Mouse (Mus musculus): ENCODE measurements around the gene Olfr313.
A peak's percentile ranks its signal among the peaks of the same experiment; 100 is the strongest.
"Not testable (repeated sequence)": the region's sequence is repeated elsewhere in the genome, so short reads cannot be mapped to it uniquely, and the experiment has no call there.

Gene Olfr313

DNA sequence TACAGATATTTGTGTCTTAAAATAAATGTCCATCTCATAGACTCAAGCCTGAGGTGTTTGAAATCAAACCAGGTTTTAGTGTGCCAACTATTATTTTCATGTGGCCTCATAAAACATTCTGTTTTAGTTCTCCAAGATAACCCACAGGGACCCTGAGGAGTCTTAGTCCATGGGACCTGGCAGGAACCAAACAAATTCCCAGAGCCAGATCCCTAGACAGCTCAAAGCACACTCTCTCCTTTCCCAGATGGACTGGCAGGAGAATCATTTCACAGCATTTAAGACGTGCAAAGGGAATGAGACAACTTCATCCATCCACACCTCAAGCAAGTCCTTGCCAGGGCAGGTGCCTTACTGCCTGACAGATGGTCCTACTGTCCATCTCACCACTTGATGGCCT, at the start of gene Olfr313:
Olfr313 (plus strand) TSS at position 301 of the 400 bp plus-strand sequence.
- not testable (repeated sequence) for DNase-seq (ENCODE audit: extremely low read depth, low read depth, low spot score)

- no peak for DNase-seq (ENCODE audit: extremely low read depth, low read depth, low spot score)
These were observed 41.9 kb upstream of the Olfr313 start, which contains the start of gene Olfr315 for GRCm38 (mm10) chr11:58772888-58773287. Gene Olfr315, plus strand, starts transcription at chr11:58773188.

DNA sequence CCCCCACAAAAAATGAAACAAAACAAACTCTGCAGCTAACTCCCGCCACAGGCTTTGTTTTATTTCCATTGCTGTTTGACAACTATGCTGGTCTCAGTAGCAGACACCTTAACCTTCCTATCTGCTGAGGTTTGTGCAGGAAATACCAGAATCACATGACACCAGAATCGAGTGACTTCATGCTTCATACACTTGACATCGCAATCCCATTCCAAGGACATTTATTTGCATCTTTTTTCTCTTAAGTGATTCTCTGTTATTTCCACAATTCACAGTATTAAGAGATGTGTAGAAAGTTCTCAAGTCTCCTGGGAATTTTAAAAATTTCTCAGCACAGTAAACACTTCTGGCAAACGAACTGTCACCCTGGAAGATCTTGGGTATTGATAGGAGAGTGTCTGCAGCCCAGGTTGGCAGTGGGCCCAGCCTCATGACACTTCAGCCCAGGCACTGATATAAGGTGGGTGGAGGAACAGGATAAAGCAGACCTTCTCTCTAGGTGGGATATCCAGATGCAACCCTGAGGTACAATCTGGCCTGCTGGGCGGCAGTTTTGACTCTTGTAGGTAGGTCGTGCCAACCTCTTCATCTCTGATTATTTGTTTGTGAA, 32.2 kb upstream of the Olfr313 start, which contains the start of gene Olfr314:
Olfr314 (plus strand) TSS at position 473 of the 610 bp plus-strand sequence.
- no peak for DNase-seq (ENCODE audit: extremely low read depth, low read depth, low spot score)

DNA sequence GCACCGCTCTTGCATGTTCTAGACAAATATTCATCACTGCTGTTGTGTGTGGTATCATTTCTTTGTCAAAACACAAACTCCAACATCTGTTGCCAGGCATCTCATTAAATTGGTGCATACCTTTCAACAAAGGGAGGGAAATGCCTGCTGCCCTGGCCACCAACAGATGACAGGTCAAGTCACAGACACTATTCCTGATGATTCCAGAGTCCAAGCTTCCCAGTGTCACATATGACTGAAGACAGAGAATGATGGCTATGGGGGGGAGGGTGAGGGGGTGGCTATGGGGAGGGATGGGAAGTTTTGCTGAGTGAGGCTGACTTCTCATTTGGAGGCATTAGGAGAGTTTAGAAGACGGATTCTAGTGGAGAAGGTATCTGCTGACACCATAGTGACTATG, 30.6 kb upstream of the Olfr313 start:
- DNase-seq (ENCODE audit: extremely low read depth, low read depth, low spot score): no peak

DNA sequence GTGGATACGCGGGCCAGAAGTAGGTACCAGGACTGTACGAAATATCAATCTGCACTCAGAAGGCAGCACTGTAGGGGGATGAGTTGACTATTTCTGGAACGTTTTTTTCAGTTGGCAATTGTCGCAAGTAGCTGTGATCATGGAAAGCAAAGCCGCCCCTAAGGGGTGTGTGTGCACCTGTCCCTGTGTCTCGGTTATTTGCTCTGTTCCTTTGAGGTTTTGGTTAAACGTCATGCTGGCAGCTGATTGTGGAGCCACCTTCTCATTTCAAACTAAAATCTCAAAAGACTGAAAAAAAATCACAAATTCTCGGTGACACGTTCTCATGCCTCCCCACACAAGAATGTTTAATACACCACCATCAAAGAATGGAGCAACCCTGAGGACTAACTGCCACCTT, 27.1 kb upstream of the Olfr313 start:
- DNase-seq (ENCODE audit: extremely low read depth, low read depth, low spot score): no peak

GRCm38 (mm10) chr11:58788346-58788745, 26.5 kb upstream of the Olfr313 start:
- no peak for DNase-seq (ENCODE audit: extremely low read depth, low read depth, low spot score)

DNA sequence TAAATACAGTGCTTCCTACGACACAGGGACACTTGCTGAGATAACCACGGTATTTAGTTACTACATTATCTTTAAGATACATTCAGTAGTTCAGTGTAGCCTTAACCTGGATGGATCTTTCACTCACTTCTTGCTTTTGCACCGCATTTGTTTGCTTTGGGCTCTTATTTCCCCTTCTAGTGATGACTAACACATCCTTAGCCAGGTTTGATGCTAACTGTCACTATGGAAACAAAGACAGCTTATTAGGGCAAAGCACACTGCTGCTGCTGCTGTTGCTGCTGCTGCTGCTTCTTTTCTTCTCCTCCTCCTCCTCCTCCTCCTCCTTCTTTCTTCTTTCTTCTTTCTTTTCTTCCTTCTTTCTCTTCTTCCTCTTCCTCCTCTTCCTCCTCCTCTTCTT, 25.3 kb upstream of the Olfr313 start:
- DNase-seq (ENCODE audit: extremely low read depth, low read depth, low spot score): no peak

- no peak for DNase-seq (ENCODE audit: extremely low read depth, low read depth, low spot score)
These were observed 24.7 kb upstream of the Olfr313 start for GRCm38 (mm10) chr11:58790053-58790452.

- DNase-seq (ENCODE audit: extremely low read depth, low read depth, low spot score): no peak
These were observed 24.2 kb upstream of the Olfr313 start for GRCm38 (mm10) chr11:58790646-58791045.

- DNase-seq (ENCODE audit: extremely low read depth, low read depth, low spot score): no peak
These were observed 18.9 kb upstream of the Olfr313 start for GRCm38 (mm10) chr11:58795856-58796255.

DNA sequence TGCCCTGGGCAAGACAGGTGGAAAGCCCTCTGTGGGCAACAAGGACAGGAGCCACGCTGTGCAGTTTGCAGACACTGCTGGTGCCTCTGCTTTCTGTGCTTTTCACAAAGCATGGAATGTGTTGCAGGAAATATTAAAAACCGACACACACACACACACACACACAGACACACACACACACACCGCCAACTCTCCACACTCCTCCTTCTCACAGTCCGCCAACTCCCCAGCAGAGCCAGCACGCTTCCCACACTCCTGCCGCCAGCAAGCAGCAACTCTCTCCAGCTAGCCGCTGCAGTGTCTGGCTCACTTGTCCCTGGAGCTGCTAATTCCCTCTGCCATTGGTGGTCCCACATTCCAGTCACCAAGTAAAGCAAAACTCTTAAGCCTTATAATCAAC, 17.9 kb upstream of the Olfr313 start:
- DNase-seq (ENCODE audit: extremely low read depth, low read depth, low spot score): no peak

DNA sequence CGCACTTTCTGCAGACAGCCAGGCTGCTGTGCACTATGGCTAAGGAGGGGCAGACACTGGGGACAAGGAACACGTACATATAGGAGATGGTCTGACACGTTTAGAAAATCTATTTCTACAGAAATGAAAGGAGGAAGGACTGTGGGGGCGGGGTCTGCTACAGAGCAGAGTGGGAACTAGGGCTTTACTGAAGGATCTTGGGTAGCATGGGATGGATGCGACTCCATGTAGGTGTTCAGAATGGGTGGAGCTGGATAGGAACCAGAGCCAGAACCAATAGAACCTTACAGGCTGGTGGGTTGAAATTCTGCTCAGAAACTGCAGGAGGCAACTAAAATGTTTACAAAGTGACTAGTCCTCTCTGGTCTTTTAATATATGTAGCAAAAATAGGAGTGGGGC, 15.1 kb upstream of the Olfr313 start:
- DNase-seq (ENCODE audit: extremely low read depth, low read depth, low spot score): no peak

GRCm38 (mm10) chr11:58801558-58802228, 13.1 kb upstream of the Olfr313 start, which contains the start of gene Fam183b:
Gene Fam183b, minus strand, starts transcription at chr11:58801960.
- no peak for DNase-seq (ENCODE audit: extremely low read depth, low read depth, low spot score)

- DNase-seq (ENCODE audit: extremely low read depth, low read depth, low spot score): no peak
These were observed 10.9 kb upstream of the Olfr313 start for GRCm38 (mm10) chr11:58803871-58804270.

- DNase-seq (ENCODE audit: extremely low read depth, low read depth, low spot score): no peak
These were observed 10.4 kb upstream of the Olfr313 start for GRCm38 (mm10) chr11:58804393-58804792.

GRCm38 (mm10) chr11:58812001-58812400, 2.8 kb upstream of the Olfr313 start:
- DNase-seq (ENCODE audit: extremely low read depth, low read depth, low spot score): no peak

DNA sequence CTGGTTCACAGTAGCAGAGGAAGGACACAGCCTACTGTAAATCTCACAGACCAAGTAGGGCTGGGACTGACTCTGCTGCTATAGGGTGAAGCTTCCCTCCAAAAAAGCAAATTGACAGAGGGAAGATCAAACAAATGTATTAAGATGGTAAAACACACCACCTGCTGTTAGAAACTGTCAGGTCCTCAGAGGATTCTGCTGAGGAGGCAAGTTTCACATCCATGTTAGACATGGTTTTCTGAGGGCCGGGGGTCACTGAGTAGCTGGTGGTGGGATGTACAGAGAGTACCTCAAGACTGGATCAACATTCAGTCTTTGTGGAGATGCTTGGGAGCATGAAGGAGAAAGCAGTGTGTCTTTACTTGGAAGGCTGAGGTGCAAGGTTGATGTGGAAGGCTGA, 876 bp downstream of the Olfr313 start:
- no peak for DNase-seq (ENCODE audit: extremely low read depth, low read depth, low spot score)

- not testable (repeated sequence) for DNase-seq (ENCODE audit: extremely low read depth, low read depth, low spot score)
These were observed 14.1 kb downstream of the Olfr313 start, which contains the start of gene Olfr312 for GRCm38 (mm10) chr11:58828937-58829336. Gene Olfr312, plus strand, starts transcription at chr11:58829237.

DNA sequence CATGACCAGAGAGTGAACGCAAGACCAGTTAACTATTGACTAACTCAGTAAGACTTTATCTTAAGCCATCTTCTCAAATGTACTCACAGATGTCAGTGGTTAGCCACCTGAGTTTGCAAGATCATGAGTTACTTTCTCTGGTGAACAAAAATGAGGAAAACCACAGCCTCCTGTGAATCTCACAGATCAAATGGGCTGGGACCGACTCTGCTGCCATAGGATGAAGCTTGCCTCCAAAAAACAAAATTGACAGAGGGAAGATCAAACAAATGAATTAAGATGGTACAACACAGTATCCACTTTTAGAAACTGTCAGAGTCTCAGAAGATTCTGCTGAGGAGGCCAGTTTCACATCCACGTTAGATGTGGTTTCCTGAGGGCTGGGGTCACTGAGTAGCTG, 15.0 kb downstream of the Olfr313 start:
- DNase-seq (ENCODE audit: extremely low read depth, low read depth, low spot score): no peak

- not testable (repeated sequence) for DNase-seq (ENCODE audit: extremely low read depth, low read depth, low spot score)
These were observed 17.7 kb downstream of the Olfr313 start for GRCm38 (mm10) chr11:58832541-58832940.

GRCm38 (mm10) chr11:58838951-58839350, 24.2 kb downstream of the Olfr313 start, which contains the start of gene Olfr311:
Gene Olfr311, plus strand, starts transcription at chr11:58839251.
- not testable (repeated sequence) for DNase-seq (ENCODE audit: extremely low read depth, low read depth, low spot score)

DNA sequence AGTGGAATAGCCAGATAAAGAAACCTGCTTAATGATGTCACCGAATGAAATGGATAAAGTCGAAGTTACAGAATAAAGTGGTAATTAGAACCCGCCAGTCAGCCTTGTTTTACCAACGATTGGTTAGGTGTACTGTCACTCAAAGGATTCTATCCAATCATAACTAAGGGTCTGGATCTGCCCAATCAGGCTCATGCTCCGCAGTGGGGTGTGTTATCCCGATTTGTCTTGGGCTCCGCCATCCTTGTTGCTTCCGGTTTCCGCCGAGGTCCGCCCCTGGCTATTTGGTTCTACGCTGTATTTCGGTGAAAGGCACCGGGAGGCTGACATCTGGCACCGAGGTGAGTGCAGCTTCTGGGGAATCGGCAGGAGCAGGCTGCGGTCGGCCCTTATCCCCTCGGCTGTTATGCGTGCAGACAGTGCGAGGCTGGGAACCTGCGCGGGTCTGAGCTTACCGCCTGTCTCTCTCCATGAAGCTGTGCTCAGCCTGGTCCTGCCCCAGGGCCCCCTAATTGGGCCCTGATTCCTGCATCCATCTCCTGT, 32.2 kb downstream of the Olfr313 start, which contains the start of gene Gm12258:
Gm12258 (plus strand) TSS at position 240 of the 543 bp plus-strand sequence.
- DNase-seq (ENCODE audit: extremely low read depth, low read depth, low spot score): peak; percentile 83
